Mouse (Mus musculus) C2C12 (cell line): ENCODE measurements around the gene Rimbp2.

ENCODE experiments used
- CEBPB ChIP-seq: IDR thresholded peaks from one replicate; pipeline ENCODE4 v1.6.1; 2011; ENCODE audit warnings: low read depth, mild to moderate bottlenecking, control low read depth, moderate library complexity
- CTCF ChIP-seq: IDR thresholded peaks from one replicate; pipeline ENCODE4 v1.5.1; 2011; ENCODE audit not compliant: control insufficient read depth, insufficient read depth, insufficient read length
- FOSL1 ChIP-seq: IDR thresholded peaks from one replicate; pipeline ENCODE4 v1.8.0; 2011; ENCODE audit warnings: mild to moderate bottlenecking, low read length; ENCODE audit not compliant: poor library complexity, insufficient read depth, severe bottlenecking
- MAX ChIP-seq: IDR thresholded peaks from one replicate; pipeline ENCODE4 v1.6.1; 2011; ENCODE audit warnings: mild to moderate bottlenecking, control low read depth
- MYOD1 ChIP-seq: IDR thresholded peaks from one replicate; pipeline ENCODE4 v1.6.1; 2011; ENCODE audit warnings: low read depth; ENCODE audit not compliant: control insufficient read depth, insufficient read length
- MYOG ChIP-seq: IDR thresholded peaks from one replicate; pipeline ENCODE4 v1.6.1; 2011; ENCODE audit not compliant: control insufficient read depth, insufficient read length; ENCODE audit errors: extremely low read depth
- USF1 ChIP-seq: IDR thresholded peaks from one replicate; pipeline ENCODE4 v1.6.1; 2011; ENCODE audit warnings: low read depth, mild to moderate bottlenecking, control low read depth, moderate library complexity

GRCm38 (mm10) chr5:128935359-128935899, 17.9 kb downstream of the Rimbp2 start:
- TF ChIP-seq CTCF: no peak
- TF ChIP-seq USF1: no peak
- TF ChIP-seq MYOG: no peak
- TF ChIP-seq MYOD1: no peak
- no peak for TF ChIP-seq MAX
- no peak for TF ChIP-seq CEBPB
- TF ChIP-seq FOSL1: no peak
